Mouse (Mus musculus) urinary bladder, postnatal 10 days (tissue): Measurements from ENCODE around the gene Slc38a1.

Source experiments
- DNase-seq: peaks from one replicate; pipeline ENCODE4 v3.0.0; 2022; ENCODE audit warnings: low spot score

Gene Slc38a1

DNA sequence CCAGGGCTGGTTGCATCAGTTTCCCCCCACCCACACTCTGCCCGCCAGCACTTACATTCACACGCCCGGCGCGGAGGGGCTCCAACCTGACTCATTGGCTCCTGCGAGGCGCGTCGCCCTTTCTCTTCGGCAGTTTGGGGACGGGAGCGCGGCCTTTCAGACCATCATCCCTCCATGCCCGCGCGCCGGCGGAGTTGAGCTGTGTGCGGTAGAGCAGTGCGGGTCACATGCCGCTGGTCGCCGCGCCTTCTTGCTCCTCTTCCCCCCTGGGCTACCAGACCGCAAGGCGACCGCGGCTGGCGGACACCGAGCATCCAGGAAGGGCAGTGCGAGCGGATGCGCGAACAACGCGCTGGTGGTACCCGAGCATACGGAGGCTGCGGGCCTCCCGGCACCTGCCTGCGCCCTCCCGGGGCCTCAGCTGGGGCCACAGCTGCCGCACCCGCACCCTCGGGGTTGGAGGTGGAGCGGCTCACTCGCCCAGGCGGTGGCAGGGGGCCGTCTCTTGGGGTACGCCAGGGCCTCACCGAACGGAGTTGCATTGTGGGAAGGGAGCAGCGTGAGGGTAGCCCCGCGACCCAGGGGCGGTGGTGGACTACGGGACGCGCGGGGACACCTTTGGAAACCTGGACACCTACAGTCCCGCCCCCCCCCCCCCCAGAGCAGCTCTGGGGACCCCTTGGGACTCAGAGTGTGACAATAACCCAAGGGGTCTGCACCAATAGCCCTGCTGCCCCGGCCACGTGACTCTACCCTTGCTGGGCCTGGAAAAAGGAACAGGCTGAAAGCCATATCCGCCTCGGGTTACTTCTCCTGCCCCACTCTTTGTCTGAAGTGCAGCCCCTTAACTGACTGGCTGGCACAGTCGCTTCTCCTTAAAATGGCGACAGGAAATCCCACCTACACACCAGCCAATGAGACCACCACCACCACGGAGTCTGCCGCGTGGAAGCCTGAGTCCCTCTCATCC lies at the start of gene Slc38a1:
Slc38a1 (minus strand) TSS at position 478 of the 970 bp plus-strand sequence.
- DNase-seq, result no peak

DNA sequence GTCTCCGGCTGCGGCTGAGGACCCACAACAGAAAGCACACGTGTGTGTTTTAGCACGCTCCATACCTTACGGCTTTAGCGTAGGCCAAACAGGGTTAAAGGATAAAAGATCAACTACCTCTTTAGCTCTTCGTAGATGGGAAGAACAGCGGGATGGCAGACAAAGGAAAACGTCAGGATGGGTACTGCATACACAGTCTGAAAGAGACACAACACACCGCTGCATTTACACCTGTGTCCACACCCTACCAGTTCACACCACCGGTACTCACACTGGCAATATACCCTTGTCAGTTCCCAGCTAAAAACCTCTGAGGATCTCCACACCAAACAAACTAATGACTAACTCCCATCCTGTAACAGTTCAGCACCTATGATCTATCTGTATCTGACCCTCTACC lies 49.7 kb upstream of the Slc38a1 start:
- no peak for DNase-seq

DNA sequence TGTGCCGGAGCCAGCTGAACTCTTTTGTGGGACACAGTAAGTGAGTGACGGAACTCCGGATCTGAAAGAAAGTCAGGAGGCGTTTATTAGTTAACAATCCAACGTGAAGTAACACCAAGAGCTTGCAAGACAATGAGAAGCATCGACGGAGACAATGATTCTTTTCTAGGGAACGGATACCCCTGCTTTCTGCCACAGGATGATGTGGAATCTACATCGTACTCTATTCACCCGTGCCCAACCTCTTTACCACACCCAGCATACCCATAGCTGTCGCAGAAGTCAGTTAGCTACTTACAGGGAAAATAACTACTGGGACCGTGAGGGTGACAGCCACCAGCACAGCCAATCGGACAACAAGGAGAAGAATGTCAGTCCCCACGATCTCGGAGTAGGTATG lies 48.7 kb upstream of the Slc38a1 start:
- no peak for DNase-seq

DNA sequence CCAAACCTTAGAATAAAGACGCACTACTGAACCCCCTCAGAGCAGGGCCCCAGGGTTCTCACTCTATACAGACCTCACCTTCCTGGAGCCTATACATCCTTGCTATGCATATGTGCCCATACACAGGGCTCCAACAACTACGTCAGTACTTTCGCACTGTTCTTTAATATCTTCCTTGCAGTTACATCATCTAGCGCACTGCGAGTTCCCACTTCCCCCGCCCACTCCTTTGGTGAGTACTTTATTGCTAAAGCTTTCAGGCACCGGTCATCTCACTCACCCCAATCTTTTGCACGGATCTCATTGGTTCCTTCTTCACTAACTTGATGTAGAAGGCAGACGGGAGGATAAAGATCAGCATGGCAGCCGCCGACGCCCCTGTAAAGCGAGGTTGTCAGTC lies 48.1 kb upstream of the Slc38a1 start:
- no peak for DNase-seq

DNA sequence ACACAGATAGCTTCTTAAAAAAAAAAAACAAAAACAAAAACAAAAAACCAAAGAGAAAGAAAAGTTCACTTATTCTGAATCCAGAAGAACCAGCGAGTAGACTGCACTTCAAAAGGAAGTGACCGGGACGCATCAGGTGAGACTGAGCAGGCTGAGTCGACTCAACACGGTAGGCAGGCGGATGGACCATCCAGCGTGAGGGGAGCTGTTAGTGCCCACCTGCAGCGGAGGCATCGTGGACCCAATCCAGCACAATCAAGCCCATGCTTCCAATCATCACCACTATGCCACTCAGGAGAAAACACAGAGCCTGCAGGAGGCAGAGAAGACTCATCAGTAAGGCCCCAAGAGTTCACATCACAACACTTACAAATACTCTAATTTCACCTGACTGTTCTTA lies 47.2 kb upstream of the Slc38a1 start:
- DNase-seq, result no peak

DNA sequence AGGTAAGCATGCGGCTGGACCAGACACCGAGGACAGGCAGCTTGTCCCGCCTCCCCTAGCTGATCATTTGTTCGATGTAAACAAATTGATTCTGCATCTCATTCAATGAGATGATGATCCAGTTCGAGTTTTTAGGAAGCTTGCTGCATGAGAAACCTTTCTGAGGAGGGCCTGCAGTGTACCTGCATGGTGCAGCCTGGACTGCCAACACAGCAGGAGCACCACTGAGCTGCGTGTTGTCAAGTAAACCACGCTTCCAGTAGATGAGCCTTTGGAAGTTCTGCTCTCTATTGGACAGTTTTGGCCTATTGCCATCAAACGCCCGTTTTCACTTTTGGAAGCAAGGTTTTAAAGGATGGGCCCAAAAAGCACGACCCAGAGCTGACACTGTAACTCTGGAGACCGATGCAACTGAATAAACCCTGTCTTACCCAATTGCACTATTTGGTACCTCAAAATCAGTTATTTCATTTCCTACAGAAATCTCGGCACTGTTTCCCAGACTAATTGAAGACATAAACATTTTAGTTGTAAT lies 46.1 kb upstream of the Slc38a1 start:
- DNase-seq, result no peak

DNA sequence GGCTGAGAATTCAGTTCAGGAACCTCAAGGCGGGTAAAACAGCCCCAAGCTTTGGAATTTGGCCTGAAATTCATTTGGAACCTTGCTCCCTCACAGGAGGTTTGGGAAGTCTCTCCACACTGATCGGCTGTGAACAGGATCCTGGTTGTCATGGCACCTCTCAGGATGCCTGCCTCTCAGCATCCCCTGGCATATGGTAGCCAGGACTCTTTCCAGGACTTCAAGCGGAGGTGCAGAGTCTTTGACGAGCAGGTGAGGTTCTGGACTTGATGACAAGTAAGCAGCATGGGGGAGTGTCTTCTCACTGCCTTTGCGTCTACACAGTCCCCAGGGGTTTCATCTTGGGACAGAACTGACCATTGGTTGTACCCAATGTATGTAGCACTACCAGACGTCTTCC lies 45.3 kb upstream of the Slc38a1 start:
- no peak for DNase-seq

DNA sequence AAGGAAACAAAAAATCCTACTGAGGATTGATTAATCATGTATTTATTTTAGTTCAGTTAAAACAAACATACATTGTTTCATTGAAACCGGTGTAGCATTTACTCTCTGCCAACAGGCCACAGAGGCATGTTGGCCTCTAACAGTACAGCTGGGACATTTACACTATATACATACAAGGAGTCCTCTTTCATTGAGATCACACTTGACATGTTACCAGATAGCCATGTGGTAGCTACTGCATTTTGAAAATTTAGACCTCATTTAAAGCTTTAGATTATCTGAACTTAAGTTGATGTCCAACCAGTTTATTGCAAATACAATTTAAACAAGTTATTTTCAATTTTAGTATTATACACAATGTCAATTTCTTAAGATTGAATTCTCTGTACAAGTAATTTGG lies 44.7 kb upstream of the Slc38a1 start:
- DNase-seq, result no peak

DNA sequence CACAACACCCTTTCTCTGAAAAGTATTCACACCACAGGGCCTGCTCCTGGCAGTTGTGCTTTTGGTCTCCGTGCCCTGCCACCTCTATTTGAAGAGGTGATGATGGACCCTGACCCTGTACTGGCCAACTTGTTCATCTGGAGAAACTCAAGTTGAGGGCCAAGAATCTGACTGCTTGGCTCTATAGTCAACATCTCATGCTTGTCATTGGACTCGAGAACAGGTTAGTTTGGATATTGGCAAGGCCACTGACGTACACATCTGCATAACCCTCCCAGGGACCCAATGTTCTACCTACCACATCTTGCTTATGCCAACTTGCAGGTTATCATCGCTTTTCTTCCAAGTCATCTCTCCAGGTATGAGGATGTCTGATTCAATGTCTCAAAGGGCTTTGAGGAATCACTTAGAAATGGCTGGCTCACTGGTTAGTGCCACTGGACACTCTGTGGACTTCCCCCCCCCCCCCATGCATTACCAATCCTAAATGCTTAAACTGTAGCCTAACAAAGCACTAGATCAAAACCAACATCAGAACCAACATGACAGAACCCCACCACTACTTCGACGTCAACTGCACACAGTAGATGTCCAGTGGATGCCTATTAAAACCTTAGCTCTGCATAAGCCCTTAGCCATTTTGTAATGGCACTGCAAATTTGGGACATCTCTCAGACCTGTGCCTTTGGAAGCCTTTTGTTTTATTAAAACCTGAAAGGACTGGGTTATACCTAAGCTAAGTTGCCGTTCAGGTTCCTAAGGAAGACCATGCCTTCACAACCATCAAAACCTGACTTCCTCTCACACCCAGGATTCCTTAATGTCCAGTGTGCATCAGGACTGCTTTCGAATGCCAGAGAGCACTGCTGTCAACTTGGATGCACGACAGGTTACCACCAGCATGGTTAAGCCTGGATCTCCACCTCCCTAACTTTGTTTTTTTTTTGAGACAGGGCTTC lies 43.8 kb upstream of the Slc38a1 start:
- no peak for DNase-seq

DNA sequence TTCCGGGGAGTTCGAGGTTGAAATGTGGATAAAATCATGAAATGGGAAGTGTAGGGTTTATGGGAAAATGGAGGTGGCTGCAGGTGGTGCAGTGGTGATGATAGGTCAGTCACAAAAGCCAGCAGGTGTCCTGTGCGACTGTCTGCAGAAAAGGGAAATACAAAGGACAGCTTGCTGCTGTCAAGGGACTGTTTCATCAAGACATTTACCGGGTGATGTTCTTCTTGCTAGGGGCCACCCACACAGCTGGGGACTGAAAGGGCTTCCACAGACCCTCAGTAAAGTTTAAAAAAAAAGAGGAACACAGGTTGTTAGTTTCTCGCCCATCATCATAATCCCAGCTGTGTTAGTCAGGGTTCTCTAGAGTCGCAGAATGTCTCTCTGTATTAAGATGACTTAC lies 42.6 kb upstream of the Slc38a1 start:
- no peak for DNase-seq

DNA sequence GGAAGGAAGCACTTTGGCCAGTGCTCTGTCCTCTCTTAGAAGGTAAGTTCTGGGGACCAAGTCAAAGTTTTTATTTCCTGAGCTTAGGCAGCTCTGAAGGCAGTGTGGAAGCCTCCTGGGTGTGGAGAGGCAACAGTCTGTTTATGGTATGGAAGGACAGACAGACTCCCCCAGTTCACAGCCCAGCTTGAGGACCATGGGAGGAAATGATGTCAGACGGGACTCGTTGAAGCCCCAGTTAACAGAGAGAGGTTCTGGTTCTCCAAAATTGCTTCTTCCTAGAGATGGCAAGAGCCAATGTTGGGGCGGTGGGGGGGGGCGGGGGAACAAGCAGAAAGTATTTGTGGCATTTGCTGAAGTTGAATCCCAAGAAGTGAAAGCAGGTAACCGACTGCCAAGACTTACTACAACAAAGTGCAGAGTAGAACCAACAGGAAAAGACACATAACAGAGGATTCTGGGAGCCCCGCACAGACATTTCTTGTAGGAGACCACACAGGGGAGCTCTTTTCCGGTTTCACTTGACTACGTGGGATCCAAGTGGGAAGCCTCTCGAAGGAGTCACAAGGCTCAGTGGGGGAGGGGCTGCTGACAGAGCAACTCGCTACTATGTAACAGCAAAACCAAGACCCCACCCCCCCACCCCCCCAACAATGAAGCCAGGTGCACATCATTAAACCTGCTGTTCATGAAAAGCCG lies 41.6 kb upstream of the Slc38a1 start:
- no peak for DNase-seq

DNA sequence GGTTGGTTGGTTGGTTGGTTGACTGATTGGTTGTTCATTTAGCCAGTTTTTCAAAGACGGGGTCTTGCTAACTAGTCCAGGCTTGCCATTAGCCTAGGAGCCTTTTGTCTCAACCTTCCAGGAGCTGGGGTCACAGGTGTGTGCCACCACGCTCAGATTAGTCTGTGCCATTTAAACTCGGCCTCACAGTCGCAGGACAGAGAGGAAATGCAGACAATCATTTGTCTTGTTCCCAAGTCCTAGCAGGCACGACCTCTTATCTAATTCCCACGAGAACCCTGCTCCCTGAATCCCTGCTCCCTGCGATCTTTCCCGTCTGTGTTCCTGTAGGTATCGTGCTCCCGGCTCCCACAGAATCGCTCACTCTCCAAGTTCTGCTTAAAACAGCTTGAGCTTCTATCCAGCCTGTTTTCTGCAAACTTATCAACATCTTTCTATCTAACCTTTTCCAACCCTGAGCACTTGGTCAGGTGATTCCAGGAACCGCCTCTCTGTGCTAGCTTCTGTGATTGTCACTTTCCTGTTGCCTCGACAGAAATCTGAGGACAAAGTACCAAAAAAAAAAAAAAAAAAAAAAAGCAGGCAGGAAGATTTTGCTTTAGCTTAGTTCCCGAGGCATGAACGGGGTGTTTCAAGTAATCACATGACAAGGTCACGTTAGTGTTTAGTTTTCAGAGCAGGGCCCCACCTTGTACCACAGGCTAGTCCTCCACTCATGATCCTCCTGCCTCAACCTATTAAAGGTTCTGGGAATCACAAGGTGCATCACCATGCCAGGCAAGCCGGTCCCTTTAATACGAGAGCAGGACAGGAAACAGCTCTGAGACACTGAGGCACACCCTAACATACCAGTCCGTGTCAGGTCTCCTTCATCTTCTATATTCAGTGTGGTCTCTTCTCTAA lies 36.4 kb upstream of the Slc38a1 start:
- no peak for DNase-seq

DNA sequence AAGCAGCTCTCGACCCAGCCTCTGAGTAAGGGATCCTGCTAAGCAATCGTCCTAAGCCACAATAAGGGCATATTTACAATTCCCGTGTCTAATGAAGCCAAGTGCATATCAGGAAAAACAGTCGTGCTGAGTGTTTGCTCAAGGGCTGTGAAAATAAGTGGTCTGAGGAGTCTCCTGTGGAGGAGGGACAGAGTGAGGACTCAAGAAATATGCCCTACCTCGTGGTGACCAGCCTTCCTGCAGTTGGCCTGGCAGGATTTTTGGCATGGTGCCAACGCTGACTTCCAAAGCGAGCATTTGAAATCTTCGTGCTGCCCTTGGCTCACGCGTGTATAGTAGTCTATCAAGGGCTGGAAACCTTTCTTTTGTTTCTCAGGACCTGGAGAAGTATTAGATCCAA lies 33.8 kb upstream of the Slc38a1 start:
- no peak for DNase-seq

DNA sequence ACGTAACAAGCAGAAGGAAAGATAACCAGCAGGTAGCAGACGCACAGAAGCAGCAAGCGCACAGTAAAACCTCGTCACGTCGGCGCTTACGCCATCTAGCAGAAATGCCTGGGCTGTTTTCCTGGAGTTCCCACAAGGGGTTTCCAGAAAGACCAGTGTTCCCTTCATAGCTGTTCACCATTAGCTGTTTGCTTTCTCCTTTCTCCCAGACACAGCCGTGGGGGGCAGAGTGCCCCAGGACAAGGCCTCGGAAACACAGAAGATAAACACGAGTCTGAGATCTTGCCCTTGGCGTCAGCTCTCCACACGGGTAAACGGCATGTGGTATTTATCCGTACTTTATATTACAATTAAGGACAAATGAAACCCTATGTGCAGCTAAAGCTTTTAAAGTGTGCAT lies 33.0 kb upstream of the Slc38a1 start:
- no peak for DNase-seq

DNA sequence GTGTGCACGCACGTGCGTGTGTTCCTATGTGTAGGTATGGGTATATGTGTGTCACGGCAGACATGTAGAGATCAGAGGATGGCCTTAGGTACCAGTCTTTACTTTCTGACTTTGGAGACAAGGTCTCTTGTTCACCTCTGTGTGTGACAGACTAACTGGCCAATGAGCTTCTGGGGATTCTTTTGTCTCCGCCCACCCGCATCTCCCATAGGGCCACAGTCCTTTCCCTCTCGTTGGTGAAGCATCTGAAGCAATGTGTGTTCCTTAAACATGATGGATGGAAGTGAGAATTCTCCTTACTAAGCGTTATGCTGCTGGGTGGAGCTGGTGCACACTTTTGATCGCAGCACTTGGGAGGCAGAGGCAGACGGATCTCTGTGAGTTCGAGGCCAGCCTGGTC lies 32.3 kb upstream of the Slc38a1 start:
- no peak for DNase-seq

DNA sequence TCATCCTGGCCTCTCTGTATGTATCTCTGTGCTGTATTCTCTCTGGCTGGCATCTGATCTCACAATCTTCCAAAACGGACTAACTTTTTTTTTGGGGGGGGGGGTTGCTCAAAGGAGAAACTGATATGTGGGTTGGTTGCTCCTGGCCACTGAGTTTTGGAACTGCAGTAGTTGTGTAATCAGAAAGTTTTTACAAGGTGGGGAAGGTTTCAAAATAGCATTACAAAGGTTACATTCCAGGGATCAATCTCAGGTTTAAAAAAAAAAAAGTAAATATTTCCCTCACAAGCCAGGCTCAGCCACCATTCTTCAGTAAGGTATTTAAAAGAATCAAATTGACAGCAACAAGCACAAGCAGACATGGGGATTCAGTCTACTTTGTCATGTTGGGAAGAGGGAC lies 31.4 kb upstream of the Slc38a1 start:
- DNase-seq, result no peak

DNA sequence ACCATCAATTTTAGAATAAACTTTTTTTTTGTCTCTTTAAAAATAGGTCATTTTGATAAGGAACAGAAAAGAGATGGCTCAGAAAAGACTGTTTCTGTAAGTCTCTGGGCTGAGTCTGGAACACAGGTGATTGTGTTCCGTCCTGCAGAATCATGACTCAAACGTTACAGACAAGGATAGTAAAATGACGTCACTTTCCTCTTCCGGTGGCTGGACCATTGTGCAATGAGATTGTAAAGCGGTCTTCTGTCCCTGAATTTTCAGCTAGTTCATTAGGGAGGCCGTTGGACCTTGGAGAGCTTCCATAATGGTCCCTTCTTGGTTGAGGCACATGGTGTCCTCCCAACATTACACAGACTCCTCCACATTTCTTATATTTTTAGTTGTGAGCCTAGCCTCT lies 27.0 kb upstream of the Slc38a1 start:
- DNase-seq, result no peak

DNA sequence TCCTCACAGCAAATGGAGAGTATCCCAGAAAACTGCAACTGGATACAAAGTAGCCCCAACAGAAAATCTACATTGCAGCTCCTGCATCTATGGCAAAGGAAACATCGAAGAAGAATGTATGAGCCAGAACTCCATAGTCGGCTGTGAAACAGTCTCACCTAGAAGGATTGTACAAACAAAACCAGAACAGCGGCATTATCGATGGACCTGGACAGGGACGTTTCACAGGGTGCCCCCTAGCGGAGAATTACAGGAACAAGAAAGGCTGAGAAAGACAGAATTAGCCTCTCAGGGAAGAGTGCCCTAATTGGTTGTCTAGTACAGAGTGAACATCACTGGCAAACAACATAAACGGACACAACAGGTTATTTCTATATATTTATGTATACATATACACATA lies 23.9 kb upstream of the Slc38a1 start:
- no peak for DNase-seq

DNA sequence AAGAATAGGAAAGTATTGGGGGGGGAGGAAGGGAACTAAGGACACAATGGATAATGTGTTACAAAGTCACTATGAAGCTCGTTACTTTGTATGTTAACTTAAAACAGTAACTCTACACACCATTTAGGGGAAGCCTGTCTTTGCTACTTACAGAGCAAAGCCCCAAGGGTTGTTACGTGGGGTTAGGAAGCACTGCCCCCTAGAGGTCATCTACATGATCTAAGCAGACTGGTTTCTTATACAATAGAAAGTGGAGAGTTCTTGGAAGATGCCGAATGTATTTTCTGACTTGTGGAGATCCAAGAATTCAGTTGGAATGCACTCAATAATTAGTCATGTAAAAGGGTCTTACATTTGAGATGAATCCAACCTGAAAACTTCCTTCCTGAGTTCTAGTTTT lies 23.2 kb upstream of the Slc38a1 start:
- DNase-seq, result no peak

DNA sequence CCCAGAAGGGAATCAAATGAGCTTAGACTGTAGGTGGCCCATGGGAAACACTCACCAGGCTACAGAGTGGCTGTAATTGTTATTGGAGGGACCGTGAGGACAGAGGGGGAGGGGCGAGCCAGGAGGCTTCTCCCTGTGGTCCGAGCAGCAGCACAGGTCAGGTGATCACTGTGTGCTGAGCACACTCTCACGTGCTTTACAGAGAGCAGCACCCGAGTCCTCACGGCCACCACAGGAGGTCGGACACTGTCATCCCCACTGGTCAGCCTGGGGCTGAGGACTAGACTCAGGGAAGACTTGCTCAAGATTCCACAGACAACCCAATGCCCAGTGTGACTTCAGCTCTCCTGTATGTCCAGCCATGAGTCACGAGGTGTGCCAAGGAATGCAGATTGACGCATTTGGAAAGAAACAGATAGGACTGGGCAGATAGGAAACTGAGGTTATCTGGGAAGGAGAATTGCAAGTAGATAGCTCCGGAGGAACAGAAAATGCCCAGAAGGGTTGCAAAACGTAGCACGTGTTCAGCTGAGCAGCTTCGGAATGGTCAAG lies 18.0 kb upstream of the Slc38a1 start:
- DNase-seq, result no peak

DNA sequence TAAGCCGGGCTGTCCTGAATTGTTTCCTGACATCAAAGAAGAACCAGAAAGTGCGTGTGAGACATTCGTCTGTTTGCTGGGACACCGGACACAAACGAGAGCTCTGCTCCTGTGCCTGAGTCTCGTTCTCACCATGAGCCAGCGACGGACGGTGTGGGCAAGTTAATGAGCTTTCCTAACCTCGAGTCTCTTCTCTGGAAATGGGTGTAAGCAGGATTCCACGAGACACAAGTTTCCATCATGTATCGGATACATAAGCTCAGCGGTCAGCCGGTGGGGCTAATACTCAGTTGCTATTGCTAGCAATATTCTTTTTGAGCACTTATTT lies 15.5 kb upstream of the Slc38a1 start:
- DNase-seq, result no peak
